Mouse (Mus musculus) liver, embryonic 15.5 days (tissue): ENCODE data around the gene Cotl1. TPM values are rescaled to one million over a fixed set of nuclear protein-coding genes. Genes with fewer than 3 reads are reported as not detected.

ENCODE experiments used
- ATAC-seq: fragments of 200-750 bp; cut with Nextera tagmentation; 2 replicates; pipeline ENCODE4 v1.8.0; 2017; ENCODE audit warnings: moderate number of reproducible peaks, mild to moderate bottlenecking, moderate library complexity; ENCODE audit not compliant: insufficient read depth
- H3K27ac ChIP-seq: fragments of 300-500 bp; sonication (generic); replicated peaks from 2 replicates; pipeline ENCODE4 v1.5.1; 2015; ENCODE audit warnings: mild to moderate bottlenecking, inconsistent platforms
- H3K27me3 ChIP-seq: fragments of 300-500 bp; sonication (generic); 2 replicates; pipeline ENCODE4 v1.6.1; 2015; ENCODE audit warnings: mild to moderate bottlenecking, inconsistent platforms
- H3K36me3 ChIP-seq: fragments of 300-500 bp; sonication (generic); replicated peaks from 2 replicates; pipeline ENCODE4 v1.6.1; 2015; ENCODE audit warnings: moderate library complexity, mild to moderate bottlenecking, inconsistent platforms
- H3K4me1 ChIP-seq: fragments of 300-500 bp; sonication (generic); replicated peaks from 2 replicates; pipeline ENCODE4 v1.6.1; 2015; ENCODE audit warnings: inconsistent platforms
- H3K4me2 ChIP-seq: fragments of 300-500 bp; sonication (generic); 2 replicates; pipeline ENCODE4 v1.6.1; 2015; ENCODE audit warnings: moderate library complexity, mild to moderate bottlenecking, inconsistent platforms
- H3K4me3 ChIP-seq: fragments of 300-500 bp; sonication (generic); replicated peaks from 2 replicates; pipeline ENCODE4 v1.5.1; 2015; ENCODE audit warnings: mild to moderate bottlenecking, inconsistent platforms
- H3K9ac ChIP-seq: fragments of 300-500 bp; sonication (generic); 2 replicates; pipeline ENCODE4 v1.6.1; 2015; ENCODE audit warnings: moderate library complexity, mild to moderate bottlenecking, inconsistent platforms
- H3K9me3 ChIP-seq: fragments of 300-500 bp; sonication (generic); replicated peaks from 2 replicates; pipeline ENCODE4 v1.6.1; 2016; ENCODE audit warnings: inconsistent platforms
- WGBS: fragments of 180-500 bp; shearing (Covaris S2); methylation state at CpG from one replicate; pipeline ENCODE4 v1.1.7; 2015; ENCODE audit warnings: mixed read lengths; ENCODE audit not compliant: insufficient replicate concordance; 5-methylcytosine and 5-hydroxymethylcytosine counted together
- polyA plus RNA-seq: library from polyadenylated mRNA; unstranded; fragments of >200 nt; fragmentation: Nextera tagmentation; extraction: Ambion mirVana; gene quantifications from 2 replicates; pipeline ENCODE4 v1.2.1, GENCODE M21; 2015

Cotl1 gene
- polyA plus RNA-seq, result 31.9 and 33.3 TPM in 2 replicates

DNA sequence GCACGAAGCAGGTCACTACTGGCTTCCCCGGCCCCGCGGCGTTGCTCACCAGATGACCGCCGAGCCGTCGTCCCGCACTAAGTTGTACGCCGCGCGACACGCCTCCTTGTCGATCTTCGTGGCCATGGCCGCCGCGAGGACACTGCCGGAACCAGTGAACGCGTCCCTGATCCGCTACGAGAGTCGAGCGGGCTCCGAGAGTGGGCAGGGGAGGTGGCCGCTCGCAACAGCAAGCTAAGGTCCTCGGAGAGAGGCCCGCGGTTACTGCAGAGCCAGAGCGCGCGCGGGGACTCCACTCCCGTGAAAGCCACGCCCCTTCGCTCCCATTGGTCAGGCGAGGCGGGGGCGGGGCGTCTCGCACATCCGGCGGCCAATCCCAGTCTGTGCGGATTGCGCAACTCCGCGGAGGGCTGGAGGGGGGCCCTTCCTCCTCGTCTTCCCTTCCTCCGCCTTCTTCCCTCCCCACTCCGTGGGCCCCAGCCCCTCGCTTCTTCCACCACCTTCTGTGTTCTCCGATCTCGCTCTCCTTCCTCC is at the start of gene Cotl1:
TSS of gene Cotl1 (minus strand) at position 270 of the 534 bp plus-strand sequence.
- H3K4me1 ChIP-seq, result peaks cover 48% of the 10 kb centered on the region
- peak within 1 kb of the TSS; percentile 51 for H3K27ac ChIP-seq

DNA sequence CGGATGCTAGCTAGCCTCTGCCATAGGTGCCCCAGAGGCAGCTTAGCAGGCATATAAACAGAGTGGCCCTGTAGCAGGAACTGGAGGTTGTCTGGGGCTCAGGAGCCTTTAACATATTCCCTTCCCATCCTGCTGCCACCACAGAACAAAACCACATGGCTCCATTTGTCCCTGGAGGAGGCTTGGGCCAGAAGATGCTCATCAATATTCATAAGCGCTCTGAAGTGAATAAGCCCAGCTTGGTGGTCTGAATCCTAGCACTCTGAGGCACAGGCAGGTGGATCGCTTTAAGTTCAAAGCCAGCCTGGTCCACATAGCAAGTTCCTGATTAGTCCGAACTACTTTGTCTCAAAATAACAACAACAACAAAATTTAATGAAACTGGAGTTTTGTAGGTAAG is 47.7 kb upstream of the Cotl1 start:
- WGBS, result 54% methylated on average over 4 of the region's 4 CpGs
- Histone ChIP-seq H3K27me3 (0 out of 2 replicates have a peak, but pooled peaks cover 3% of the 10 kb centered on the region), H3K36me3 (no peaks in the 10 kb centered on the region), H3K9ac (no peak overlapping the region), H3K27ac (no peak overlapping the region), H3K4me1 (peaks cover 10% of the 10 kb centered on the region), H3K4me2 (no peak overlapping the region), H3K9me3 (no peaks in the 10 kb centered on the region), H3K4me3 (no peak overlapping the region)
- no peak for ATAC-seq

More for the DNA sequence above, at the start of gene Cotl1:
- H3K9me3 ChIP-seq, result no peaks in the 10 kb centered on the region
- peak within 1 kb of the TSS; percentile 66 for H3K4me3 ChIP-seq
- no peaks in the 10 kb centered on the region for H3K36me3 ChIP-seq
- peak within 1 kb of the TSS; percentile 91 for H3K4me2 ChIP-seq
- peak; percentile 84 for ATAC-seq
- peaks cover 44% of the 10 kb centered on the region for H3K27me3 ChIP-seq
- H3K9ac ChIP-seq, result peak within 1 kb of the TSS; percentile 69
- under 1% methylated on average over 57 of the region's 57 CpGs for WGBS

DNA sequence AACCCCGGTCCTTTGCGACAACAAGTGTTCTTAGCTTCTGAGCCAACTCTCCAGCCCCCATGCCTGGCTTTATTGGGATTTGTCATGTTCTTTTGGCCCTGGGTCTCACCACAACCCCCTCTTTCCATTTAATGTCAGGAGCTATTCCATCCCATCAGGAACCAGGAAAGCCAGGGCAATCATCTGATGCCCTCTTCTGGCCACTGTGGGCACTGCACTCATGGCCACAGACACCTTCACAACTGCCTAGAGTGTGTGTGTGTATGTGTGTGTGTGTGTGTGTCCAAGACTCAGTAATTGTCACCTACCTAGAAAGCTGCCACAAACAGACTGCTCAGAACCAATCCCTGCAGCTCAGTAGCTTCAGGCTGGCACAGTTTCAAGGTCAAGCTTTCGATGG is 46.8 kb upstream of the Cotl1 start:
- WGBS, result 84% methylated on average over 3 of the region's 3 CpGs

DNA sequence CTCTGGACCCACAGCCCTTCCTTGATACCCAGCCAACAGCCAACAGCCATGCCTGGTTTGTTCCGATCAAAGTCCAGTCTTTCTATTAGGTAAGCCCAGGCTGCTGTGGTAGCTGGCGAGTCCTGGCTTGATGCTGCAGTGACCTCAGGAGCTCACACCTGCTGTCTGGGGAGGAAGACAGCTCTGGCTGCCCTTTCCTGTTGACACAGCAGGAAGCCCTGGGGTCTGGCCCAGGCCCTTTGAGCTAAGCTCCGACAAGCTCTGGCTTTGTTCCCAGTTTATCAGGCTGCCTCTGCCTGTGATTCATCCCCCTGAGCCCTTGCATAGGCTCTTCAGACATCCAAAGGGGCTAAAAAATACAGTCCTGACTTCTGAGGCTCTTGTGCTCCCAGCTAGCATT is 45.3 kb upstream of the Cotl1 start:
- Histone ChIP-seq H3K27me3 (0 out of 2 replicates have a peak, but pooled peaks cover 3% of the 10 kb centered on the region), H3K36me3 (no peaks in the 10 kb centered on the region), H3K9ac (no peak overlapping the region), H3K4me3 (no peak overlapping the region), H3K4me2 (no peak overlapping the region), H3K4me1 (peaks cover 10% of the 10 kb centered on the region), H3K9me3 (no peaks in the 10 kb centered on the region), H3K27ac (0 out of 2 replicates have a peak overlapping the region, but pooled peaks have one; percentile 7)
- ATAC-seq, result peak; percentile 80
- 52% methylated on average over 3 of the region's 3 CpGs for WGBS

More for the DNA sequence above, 46.8 kb upstream of the Cotl1 start:
- H3K9ac ChIP-seq, result no peak overlapping the region
- no peak for ATAC-seq
- no peak overlapping the region for H3K4me3 ChIP-seq
- H3K27ac ChIP-seq, result no peak overlapping the region
- H3K36me3 ChIP-seq, result no peaks in the 10 kb centered on the region
- H3K27me3 ChIP-seq, result 0 out of 2 replicates have a peak, but pooled peaks cover 3% of the 10 kb centered on the region
- H3K9me3 ChIP-seq, result no peaks in the 10 kb centered on the region
- H3K4me2 ChIP-seq, result no peak overlapping the region
- peaks cover 10% of the 10 kb centered on the region for H3K4me1 ChIP-seq

DNA sequence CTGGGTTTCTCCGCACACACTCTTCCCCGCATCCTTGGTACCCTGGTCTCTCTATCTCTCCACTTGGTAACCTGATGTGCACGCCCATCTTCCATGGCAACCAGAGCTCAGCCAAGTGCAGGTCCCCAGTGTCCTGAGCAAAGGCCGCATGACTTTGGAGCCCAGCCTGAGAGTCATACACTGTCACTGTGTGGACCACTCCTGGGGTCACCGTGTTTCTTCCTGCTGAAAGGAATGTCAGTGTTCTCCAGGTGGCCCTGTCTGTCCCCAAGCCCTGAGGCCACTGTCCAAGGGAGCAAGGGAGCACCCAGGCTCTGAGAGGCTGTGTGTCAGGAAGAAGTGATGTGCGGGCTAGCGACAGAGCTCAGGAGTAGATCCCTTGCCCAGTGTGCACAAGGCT is 42.9 kb upstream of the Cotl1 start:
- 87% methylated on average over 7 of the region's 7 CpGs for WGBS
- Histone ChIP-seq H3K4me2 (no peak overlapping the region), H3K27ac (no peak overlapping the region), H3K36me3 (no peaks in the 10 kb centered on the region), H3K9ac (no peak overlapping the region), H3K4me1 (peaks cover 10% of the 10 kb centered on the region), H3K27me3 (no peaks in the 10 kb centered on the region; the same call in 1 of the 2 replicates), H3K9me3 (no peaks in the 10 kb centered on the region), H3K4me3 (no peak overlapping the region)
- ATAC-seq, result no peak

GRCm38 (mm10) chr8:119881917-119882316 is 41.6 kb upstream of the Cotl1 start:
- H3K4me2 ChIP-seq, result no peak overlapping the region
- H3K4me1 ChIP-seq, result peaks cover 10% of the 10 kb centered on the region
- H3K4me3 ChIP-seq, result no peak overlapping the region
- H3K36me3 ChIP-seq, result no peaks in the 10 kb centered on the region
- H3K27ac ChIP-seq, result no peak overlapping the region
- WGBS, result 66% methylated on average over 8 of the region's 8 CpGs
- H3K9me3 ChIP-seq, result no peaks in the 10 kb centered on the region
- no peak overlapping the region for H3K9ac ChIP-seq
- H3K27me3 ChIP-seq, result no peaks in the 10 kb centered on the region; the same call in 1 of the 2 replicates
- ATAC-seq, result no peak

- Histone ChIP-seq H3K4me1 (peaks cover 10% of the 10 kb centered on the region), H3K4me2 (no peak overlapping the region), H3K27me3 (no peaks in the 10 kb centered on the region; the same call in 1 of the 2 replicates), H3K9me3 (no peaks in the 10 kb centered on the region), H3K27ac (no peak overlapping the region), H3K9ac (no peak overlapping the region), H3K4me3 (no peak overlapping the region), H3K36me3 (no peaks in the 10 kb centered on the region)
- 58% methylated on average over 6 of the region's 6 CpGs for WGBS
- ATAC-seq, result no peak
These were observed 41.0 kb upstream of the Cotl1 start for GRCm38 (mm10) chr8:119881301-119881700.

DNA sequence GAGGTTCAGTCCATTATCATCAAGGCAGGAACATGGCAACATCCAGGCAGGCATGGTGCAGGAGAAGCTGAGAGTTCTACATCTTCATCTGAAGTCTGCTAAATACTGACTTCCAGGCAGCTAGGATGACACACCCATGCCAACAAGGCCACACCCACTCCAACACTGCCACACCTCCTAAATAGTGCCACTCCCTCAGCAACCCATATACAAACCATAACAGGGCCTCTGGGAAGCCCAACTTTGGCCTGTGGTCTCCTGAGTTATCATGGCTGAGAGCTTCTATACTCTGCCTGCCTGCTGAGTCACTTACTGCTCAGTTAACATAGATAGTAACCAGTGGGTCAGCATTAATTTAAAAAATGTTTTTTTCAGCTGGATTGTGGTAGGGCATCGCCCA is 32.8 kb upstream of the Cotl1 start:
- H3K9me3 ChIP-seq, result 0 out of 2 replicates have a peak, but pooled peaks cover 10% of the 10 kb centered on the region
- H3K27ac ChIP-seq, result no peak overlapping the region
- peaks cover 10% of the 10 kb centered on the region for H3K4me1 ChIP-seq
- 81% methylated on average over 1 of the region's 1 CpGs for WGBS
- H3K4me3 ChIP-seq, result no peak overlapping the region
- peak; percentile 69 for ATAC-seq
- no peaks in the 10 kb centered on the region for H3K27me3 ChIP-seq
- peaks cover 26% of the 10 kb centered on the region for H3K36me3 ChIP-seq
- H3K9ac ChIP-seq, result no peak overlapping the region
- no peak overlapping the region for H3K4me2 ChIP-seq

DNA sequence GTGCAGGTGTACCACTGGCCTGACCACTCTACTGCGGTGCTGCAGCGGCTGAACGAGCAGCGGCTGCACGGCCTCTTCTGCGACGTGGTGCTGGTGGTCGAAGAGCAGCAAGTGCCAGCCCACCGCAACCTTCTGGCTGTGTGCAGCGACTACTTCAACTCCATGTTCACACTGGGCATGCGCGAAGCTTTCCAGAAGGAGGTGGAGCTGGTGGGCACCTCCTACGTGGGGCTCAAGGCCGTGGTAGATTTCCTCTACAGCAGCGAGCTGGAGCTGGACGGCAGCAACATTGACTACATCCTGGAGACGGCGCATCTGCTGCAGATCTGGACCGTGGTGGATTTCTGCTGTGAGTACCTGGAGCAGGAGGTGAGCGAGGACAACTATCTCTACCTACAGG is 29.3 kb upstream of the Cotl1 start:
- Histone ChIP-seq H3K36me3 (peaks cover 26% of the 10 kb centered on the region), H3K4me2 (no peak overlapping the region), H3K27me3 (no peaks in the 10 kb centered on the region; the same call in 1 of the 2 replicates), H3K4me3 (no peak overlapping the region), H3K4me1 (peaks cover 10% of the 10 kb centered on the region), H3K9me3 (0 out of 2 replicates have a peak, but pooled peaks cover 10% of the 10 kb centered on the region), H3K9ac (no peak overlapping the region), H3K27ac (no peak overlapping the region)
- 80% methylated on average over 20 of the region's 20 CpGs for WGBS
- no peak for ATAC-seq

- Histone ChIP-seq H3K9ac (peak overlapping the region; percentile 72), H3K4me1 (peaks cover 22% of the 10 kb centered on the region), H3K27ac (peak overlapping the region; percentile 65; the same call in 1 of the 2 replicates), H3K36me3 (no peaks in the 10 kb centered on the region), H3K4me3 (peak overlapping the region; percentile 71), H3K9me3 (no peaks in the 10 kb centered on the region), H3K4me2 (peak overlapping the region; percentile 92), H3K27me3 (peaks cover 12% of the 10 kb centered on the region; the same call in 1 of the 2 replicates)
- WGBS, result 15% methylated on average over 6 of the region's 6 CpGs
- ATAC-seq, result no peak
These were observed 22.4 kb upstream of the Cotl1 start for GRCm38 (mm10) chr8:119862749-119863148.

DNA sequence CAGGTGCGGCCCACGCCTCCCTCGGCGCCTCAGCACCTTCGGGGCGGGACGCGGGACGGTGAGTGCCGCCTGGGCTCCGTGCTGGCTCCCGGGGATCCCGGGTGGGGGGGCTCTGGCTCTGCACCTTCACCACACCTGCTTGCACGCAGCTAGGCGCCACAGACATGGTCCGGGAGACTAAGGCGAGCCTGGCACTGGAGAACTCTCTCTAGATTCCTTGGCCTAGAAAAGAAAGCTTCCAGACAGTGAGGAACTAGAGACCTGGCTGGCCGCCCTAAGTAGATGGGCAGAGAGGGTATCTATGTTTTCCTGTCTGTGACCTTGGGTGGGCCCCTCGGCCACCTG is 22.0 kb upstream of the Cotl1 start:
- peaks cover 22% of the 10 kb centered on the region for H3K4me1 ChIP-seq
- peak overlapping the region; percentile 92 for H3K4me2 ChIP-seq
- peak overlapping the region; percentile 71 for H3K4me3 ChIP-seq
- H3K36me3 ChIP-seq, result no peaks in the 10 kb centered on the region
- H3K27ac ChIP-seq, result peak overlapping the region; percentile 65
- no peaks in the 10 kb centered on the region for H3K9me3 ChIP-seq
- peak overlapping the region; percentile 72 for H3K9ac ChIP-seq
- WGBS, result under 1% methylated on average over 19 of the region's 19 CpGs
- peaks cover 12% of the 10 kb centered on the region; the same call in 1 of the 2 replicates for H3K27me3 ChIP-seq
- no peak for ATAC-seq
